Mouse (Mus musculus): Measurements from ENCODE around the gene Thumpd2.

DNA sequence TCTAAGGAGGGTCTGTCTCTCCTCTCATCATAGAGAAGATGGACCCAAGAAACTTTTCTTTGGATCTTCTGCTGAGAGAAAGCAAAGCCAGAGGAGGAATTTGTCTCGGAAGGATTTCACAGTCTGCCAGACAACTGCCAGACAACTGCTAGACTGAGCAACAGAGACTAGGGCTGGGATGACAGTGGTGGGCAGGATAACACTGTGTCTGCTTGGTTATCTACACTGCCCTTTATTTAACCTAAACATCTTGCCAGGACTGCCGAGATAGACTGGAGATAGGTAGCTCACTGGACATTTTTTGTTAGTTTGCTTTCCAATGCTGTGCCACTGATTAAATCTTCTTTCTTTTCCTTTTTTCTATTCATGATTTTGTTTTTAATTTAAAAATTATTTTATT lies 23.2 kb downstream of the Thumpd2 start:
- no peak for TF ChIP-seq CTCF (IDR thresholded peaks at IDR 0.05; ENCODE audit: control insufficient read depth, insufficient read depth, low read length)
- TF ChIP-seq POLR2A (IDR thresholded peaks at IDR 0.05; ENCODE audit: borderline replicate concordance, control insufficient read depth, low read depth, low read length): no peak
